Mouse (Mus musculus) cerebellum, postnatal 4 days (tissue): ENCODE results near the gene P2rx4.

Experiments used
- DNase-seq, 2 experiments: peaks; one replicate each; pipeline ENCODE4 v3.0.0; 2022; ENCODE audit warnings: low spot score in 2 of 2, mixed read lengths in 1 of 2

P2rx4 gene

GRCm38 (mm10) chr5:122703574-122703973, 3.8 kb upstream of the P2rx4 start:
- DNase-seq = no peak

DNA sequence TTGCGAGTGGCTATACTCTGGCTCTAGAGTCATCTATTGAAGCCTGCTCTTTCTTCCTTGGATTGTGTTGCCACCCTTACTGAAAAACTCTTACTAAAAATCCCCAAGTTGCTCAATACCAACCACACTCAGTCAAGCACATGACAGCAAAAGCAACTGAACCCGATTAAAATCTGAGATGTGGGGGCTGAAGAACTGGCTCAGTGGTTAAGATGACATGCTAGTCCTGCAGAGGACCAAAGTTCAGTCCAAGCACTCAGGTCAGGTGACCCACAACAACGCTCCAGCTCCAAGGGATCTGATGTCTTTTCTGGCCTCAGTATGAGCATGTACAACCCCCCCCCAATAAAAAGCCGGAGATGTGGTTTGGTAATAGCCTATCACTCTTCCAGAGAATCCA, 2.8 kb upstream of the P2rx4 start:
- DNase-seq = no peak

GRCm38 (mm10) chr5:122705174-122705573, 2.2 kb upstream of the P2rx4 start:
- no peak for DNase-seq

DNA sequence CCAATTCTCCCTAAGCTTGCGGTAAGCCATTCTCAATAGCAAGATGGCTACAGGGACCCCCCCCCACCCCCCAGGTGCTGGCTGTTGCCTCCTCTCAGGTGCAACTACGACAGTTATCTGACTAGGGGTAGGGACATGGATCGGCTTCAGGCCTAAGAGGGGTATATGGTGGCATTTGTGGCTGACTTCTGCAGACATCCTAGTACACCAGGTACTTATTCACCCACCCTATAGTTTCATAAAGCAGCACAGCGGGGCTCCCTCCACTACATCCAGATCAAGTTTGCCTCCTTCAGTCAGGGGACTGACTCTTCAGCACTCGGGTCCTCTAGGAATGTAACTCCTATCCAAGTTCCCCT, 448 bp upstream of the P2rx4 start:
- no peak for DNase-seq

GRCm38 (mm10) chr5:122708819-122709218, 1.5 kb downstream of the P2rx4 start:
- DNase-seq = no peak

- no peak for DNase-seq
Measured at GRCm38 (mm10) chr5:122715723-122716122, 8.4 kb downstream of the P2rx4 start.

DNA sequence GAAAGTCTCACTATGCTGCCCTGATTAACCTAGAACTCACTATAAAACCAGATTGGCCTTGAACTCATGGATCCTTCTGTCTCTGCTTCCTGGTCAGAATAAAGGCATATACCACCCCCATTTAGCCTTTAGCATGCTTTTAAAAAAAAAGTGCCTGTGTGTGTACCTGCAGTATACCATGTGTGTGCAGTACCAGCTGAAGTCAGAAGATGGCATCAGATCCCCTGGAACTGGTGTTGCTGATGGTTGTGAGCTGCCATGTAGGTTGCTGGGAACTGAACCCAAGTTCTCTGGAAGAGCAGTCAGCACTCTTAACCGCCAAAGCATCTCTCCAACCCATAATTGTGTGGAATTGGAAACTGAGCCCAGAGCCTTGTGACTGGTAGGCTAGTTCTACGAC, 9.4 kb downstream of the P2rx4 start:
- no peak for DNase-seq

- no peak for DNase-seq
Measured at GRCm38 (mm10) chr5:122718400-122718799, 11.1 kb downstream of the P2rx4 start.

DNA sequence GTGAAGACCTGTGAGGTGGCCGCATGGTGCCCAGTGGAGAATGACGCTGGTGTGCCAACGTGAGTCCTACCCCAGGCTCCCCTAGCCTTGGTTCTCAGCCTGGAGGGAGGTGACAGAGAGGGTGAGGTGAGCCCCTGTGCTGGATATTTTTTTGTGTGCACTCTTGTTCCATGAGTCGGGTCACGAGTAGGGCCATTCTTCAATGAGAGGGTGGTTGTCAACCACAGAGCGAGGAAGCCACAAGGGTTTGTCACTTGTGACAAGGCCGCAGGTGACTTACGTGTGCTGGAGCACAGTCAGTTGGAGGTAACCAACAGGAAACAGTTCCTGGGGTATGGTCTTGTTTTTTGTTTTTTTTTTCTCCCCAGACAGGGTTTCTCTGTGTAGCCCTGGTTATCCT, 11.8 kb downstream of the P2rx4 start:
- DNase-seq = no peak

DNA sequence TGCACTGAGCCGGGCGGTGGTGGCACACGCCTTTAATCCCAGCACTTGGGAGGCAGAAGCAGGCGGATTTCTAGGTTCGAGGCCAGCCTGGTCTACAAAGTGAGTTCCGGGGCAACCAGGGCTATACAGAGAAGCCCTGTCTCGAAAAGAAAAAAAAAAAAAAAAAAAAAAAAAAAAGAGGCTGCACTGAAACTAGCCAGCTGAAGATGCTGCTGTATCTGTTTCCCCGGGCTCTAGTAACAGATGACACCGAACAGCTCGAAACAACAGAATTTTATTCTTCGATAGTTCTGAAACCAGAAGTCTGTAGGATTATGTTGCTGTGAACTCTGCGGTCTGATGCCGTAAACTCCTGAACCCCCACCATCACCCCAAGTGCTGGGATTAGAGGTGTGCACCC, 18.1 kb downstream of the P2rx4 start:
- DNase-seq = no peak

GRCm38 (mm10) chr5:122726068-122726467, 18.7 kb downstream of the P2rx4 start:
- peak; percentile 49 to 75 for DNase-seq

DNA sequence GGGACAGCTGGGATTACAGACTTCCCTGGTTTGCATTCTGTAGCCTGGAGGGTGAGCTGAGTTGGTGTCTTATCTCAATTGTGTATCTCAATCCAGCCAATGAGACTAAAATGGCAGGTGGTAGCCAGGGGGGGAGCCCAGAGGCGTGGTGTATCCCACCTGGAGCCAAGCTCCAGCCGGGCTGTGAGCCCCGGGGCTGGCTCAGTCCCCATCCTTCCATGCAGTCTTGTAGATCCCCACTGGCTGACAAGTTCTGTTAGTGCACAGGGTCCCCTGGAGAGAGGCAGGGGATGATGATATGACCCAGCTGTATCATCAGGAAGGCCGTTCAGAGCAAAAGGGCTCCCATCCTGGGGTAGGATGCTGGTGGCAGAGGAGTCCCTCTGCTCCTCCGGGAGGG, 19.3 kb downstream of the P2rx4 start:
- no peak for DNase-seq

DNA sequence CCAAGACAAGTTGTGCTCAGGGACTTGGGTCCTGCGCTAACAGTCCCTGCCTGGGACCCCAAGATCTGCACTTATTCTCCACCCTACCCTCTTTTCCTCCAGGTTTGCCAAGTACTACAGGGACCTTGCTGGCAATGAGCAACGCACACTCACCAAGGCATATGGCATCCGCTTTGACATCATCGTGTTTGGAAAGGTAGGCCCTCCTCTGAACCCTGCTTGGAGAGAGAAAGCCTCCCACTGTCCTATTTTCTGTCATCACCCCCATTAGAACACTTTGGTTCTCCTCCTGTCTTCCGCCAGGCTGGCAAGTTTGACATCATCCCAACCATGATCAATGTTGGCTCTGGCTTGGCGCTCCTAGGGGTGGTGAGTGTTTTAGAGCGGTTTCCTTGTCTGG, 19.8 kb downstream of the P2rx4 start:
- no peak for DNase-seq

- DNase-seq = no peak
Measured at GRCm38 (mm10) chr5:122730776-122731175, 23.4 kb downstream of the P2rx4 start.

- peak in 1 of 2 experiments; percentile 42 for DNase-seq
Measured at GRCm38 (mm10) chr5:122731321-122731720, 24.0 kb downstream of the P2rx4 start.

GRCm38 (mm10) chr5:122731991-122732673, 24.8 kb downstream of the P2rx4 start:
- DNase-seq = no peak

GRCm38 (mm10) chr5:122733881-122734280, 26.5 kb downstream of the P2rx4 start:
- DNase-seq = no peak

DNA sequence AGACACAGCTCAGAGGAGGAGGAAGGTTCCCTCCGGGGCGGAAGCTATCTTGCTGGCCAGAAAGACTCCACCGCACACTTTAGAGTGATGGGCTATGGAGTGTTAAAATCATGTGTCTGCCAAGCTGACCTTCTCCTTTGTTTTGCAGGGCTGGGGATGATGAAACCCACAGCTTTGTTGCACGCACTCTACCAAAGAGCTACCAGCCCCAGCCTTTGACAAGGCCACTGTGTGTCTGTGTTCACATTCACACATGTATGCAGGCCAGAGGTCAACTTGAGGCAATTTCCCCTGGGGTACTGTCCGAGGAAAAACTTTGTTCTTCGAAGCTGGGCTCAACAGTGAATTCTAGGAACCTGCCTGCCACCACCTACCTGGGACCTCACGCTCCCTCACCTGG, 28.5 kb downstream of the P2rx4 start:
- no peak for DNase-seq

DNA sequence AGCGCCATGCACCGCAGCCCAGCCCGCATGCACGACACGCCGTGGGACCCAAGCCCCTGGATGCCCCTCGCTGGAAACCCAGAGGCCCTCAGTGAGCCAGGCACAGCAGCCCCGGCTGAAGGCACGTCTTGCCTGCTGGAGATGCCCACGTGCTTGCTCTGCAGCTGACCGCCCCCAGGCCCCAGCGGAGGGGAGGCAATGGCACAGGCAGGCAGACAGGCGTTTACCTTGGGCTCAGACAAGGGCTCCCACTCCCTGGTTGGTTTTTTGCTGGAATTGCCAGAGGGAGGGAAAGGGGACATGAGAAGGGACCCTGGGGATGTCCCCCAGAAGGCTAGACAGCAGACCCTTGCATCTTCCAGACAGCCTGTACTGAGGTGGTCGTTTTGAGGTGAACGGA, 29.4 kb downstream of the P2rx4 start:
- DNase-seq = no peak

- no peak for DNase-seq
Measured at GRCm38 (mm10) chr5:122743880-122744422, 36.6 kb downstream of the P2rx4 start.

- DNase-seq = no peak
Measured at GRCm38 (mm10) chr5:122747950-122748349, 40.6 kb downstream of the P2rx4 start.

GRCm38 (mm10) chr5:122754477-122754876, 47.1 kb downstream of the P2rx4 start:
- no peak for DNase-seq

DNA sequence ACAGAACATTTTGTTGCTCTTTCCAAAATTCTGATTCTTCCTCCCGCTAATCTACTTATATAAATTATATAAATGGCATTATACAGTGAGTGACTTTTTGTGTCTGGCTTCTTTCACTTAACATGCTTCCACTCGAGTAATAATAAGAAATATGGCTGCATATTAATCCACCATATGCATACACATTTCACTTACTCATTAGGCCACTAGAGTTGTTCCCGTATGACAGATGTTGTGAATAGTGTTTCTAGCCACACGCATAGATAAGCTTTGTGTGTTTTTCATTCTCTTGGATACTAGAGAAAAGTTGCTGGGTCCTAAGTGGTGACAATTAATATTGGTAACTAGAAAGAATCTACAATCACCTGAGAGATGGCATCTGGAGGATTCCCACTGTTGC, 48.3 kb downstream of the P2rx4 start:
- DNase-seq = no peak

- DNase-seq = no peak
Measured at GRCm38 (mm10) chr5:122756144-122756543, 48.8 kb downstream of the P2rx4 start.
